Mouse (Mus musculus) E14TG2a.4 (cell line): Measurements from ENCODE around the gene Plscr1.

ENCODE experiments used
- CTCF ChIP-seq: conservative IDR thresholded peaks from 2 replicates; pipeline ENCODE4 v1.5.1; 2014; ENCODE audit warnings: low read length
- POU5F1 ChIP-seq: IDR thresholded peaks from 2 replicates; pipeline ENCODE4 v1.6.1; 2014; ENCODE audit warnings: low read length, borderline replicate concordance

GRCm38 (mm10) chr9:92292922-92293321 lies 43.4 kb downstream of the Plscr1 start:
- TF ChIP-seq CTCF = no peak
- no peak for TF ChIP-seq POU5F1
